Mouse (Mus musculus): ENCODE results near the gene Gm2163. TPM values are rescaled to one million over a fixed set of nuclear protein-coding genes. Genes with fewer than 3 reads are reported as not detected.

Gene Gm2163
- total RNA-seq (2023) = not detected

GRCm38 (mm10) chr4:42466452-42466851, at the start of gene Gm2163:
Gm2163 (plus strand) TSS chr4:42466752.

GRCm38 (mm10) chr4:42439078-42439477, 27.5 kb upstream of the Gm2163 start, which contains the start of gene Gm21586:
Gm21586 (plus strand) TSS chr4:42439378.

DNA sequence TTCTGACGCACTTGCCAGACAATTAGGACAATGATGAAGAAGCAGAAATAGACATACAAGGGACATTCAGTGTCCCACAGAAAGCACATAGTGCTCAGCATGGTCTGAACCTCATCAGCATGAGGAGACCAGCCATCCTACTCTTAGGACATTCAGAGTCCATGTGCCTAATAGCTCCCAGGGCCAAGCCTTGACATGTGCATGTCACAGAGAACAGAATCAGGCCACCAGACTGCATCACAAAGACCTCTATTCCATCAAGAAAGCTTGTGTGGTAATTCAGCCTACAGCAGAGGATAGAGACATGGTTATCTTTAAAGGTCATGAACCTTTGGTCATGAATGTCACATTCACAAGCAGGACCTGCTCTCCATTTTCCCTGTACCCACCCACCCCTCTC, 61.5 kb downstream of the Gm2163 start, which contains the start of gene Fam205a2:
Fam205a2 (minus strand) TSS at position 101 of the 400 bp plus-strand sequence.

DNA sequence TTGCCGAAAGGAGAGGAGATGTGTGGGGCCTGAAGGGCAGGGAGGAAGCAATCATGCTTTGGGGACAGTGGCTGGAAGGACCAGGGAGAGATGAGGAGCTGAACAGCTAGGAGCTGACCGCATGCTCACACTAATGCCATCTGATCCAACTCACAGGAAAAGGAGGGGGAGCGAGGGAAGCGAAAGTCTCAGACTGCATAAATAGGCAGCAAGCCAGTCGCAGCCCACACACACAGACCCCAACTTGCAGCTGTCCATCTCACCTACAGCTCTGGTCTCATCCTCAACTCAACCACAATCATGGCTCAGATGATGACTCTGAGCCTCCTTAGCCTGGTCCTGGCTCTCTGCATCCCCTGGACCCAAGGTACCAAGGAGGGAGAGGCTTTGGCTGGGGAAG, 145.3 kb downstream of the Gm2163 start, which contains the start of gene Gm10591:
Gm10591 (plus strand) TSS at position 301 of the 400 bp plus-strand sequence.

DNA sequence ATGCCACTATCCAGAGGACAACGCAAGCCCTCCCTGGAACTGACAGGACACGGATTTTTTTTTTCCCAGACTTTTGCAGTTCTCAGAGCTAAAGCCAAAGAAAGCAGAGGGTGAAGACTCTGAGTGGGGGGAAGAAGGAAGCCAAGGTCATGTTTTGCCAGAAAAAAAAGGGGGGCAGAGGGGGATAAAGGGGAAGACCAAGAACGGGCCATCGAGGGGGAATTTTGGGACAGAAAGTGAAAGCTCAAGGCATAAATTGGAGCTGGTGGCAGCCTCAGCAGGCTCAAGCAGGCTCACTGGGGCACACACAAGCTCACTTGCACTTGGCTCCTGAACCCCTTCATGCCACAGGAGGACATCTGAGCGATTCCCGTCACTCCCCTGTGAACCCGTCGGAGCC, 162.9 kb downstream of the Gm2163 start, which contains the start of gene Gm2564:
Gm2564 (plus strand) TSS at position 301 of the 400 bp plus-strand sequence.

Other genes with a start within 250 kb of the Gm2163 start
- gene Gm10600, start 226.1 kb upstream of the Gm2163 start, total RNA-seq (2023) = not detected
- not detected for gene Ccl21b, start 211.0 kb upstream of the Gm2163 start, total RNA-seq (2023)
- not detected for gene Gm21953, start 172.5 kb upstream of the Gm2163 start, total RNA-seq (2023)
- gene Fam205a3, start 148.4 kb upstream of the Gm2163 start, total RNA-seq (2023) = 0.24 TPM
- gene Gm21586, start 27.4 kb upstream of the Gm2163 start, total RNA-seq (2023) = not detected
- gene Fam205a2, start 61.4 kb downstream of the Gm2163 start, total RNA-seq (2023) = 0.24 TPM
- not detected for gene Gm10591, start 145.4 kb downstream of the Gm2163 start, total RNA-seq (2023)
- gene Gm2564, start 163.0 kb downstream of the Gm2163 start, total RNA-seq (2023) = not detected
- gene Ccl27b, start 188.5 kb downstream of the Gm2163 start, total RNA-seq (2023) = not detected
- not detected for gene Il11ra2, start 195.1 kb downstream of the Gm2163 start, total RNA-seq (2023)

All from CD4-positive naive resting alpha-beta T cell, adult 57 days (primary cell).